ENCODE assay signal across 9 mouse cellular contexts in the genomic region with DNA sequence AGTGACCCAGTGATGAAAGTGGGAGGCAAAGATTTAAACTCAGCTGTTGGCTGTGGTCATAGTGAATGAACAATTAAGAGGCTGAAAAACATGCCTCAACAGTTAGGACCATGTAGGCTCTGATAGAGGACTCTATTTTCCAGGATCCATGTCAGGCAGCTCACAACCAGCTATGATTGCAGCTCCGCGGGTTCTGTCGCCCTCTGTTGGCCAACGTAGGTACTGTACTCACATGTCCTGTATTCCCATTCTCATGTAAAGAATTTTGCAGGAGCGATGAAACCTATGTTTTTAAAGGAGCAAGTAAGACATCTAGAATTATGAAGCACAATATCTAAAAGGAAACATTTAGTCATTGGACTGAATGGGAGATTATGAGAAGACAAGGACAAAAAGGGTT.
A peak's percentile ranks its signal among the peaks of the same experiment; 100 is the strongest.
DNase-seq lines count a peak whose midpoint lies in the region; TF ChIP-seq lines count a peak whose summit lies in the region.
"Had no signal": no experiment of that assay in that cellular context is flagged by ENCODE, and none has a peak within 500 bp of the region (broad histone marks: within the 10 kb centered on the region; RNA-seq: fewer than 3 reads in every experiment).

No protein-coding gene starts in this region.

- 16% methylated on average over 5 of the region's 5 CpGs for WGBS in heart, embryonic 10.5 days

- no peaks in the 10 kb centered on the region for H3K79me2 ChIP-seq in MEL (ENCODE audit: control insufficient read depth, insufficient read depth, low read length, poor library complexity)

- no peak overlapping the region for H3K27ac ChIP-seq in heart, embryonic 10.5 days
- no peak overlapping the region for H3K27ac ChIP-seq in MEL (ENCODE audit: control insufficient read depth, low read depth, low read length)
- H3K27ac ChIP-seq: embryonic facial prominence, embryonic 15.5 days had no signal

- TF ChIP-seq POLR2A in MEL (IDR thresholded peaks at IDR 0.05; ENCODE audit: control insufficient read depth in 1 of 2, insufficient read depth in 1 of 2, low read depth in 1 of 2, low read length in 2 of 2, poor library complexity in 1 of 2): no peak

- H3K4me1 ChIP-seq in heart, embryonic 10.5 days: no peaks in the 10 kb centered on the region
- no peaks in the 10 kb centered on the region for H3K4me1 ChIP-seq in MEL (ENCODE audit: control insufficient read depth in 1 of 2, insufficient read depth in 2 of 2, low read length in 2 of 2)
- H3K4me1 ChIP-seq: embryonic facial prominence, embryonic 15.5 days had no signal

- H3K4me3 ChIP-seq in heart, embryonic 10.5 days: no peak overlapping the region
- no peak overlapping the region for H3K4me3 ChIP-seq in MEL (ENCODE audit: control insufficient read depth in 1 of 2, insufficient read depth in 1 of 2, low read depth in 2 of 2, low read length in 2 of 2)
- H3K4me3 ChIP-seq: embryonic facial prominence, embryonic 15.5 days had no signal

- no peaks in the 10 kb centered on the region for H3K36me3 ChIP-seq in heart, embryonic 10.5 days
- no peaks in the 10 kb centered on the region for H3K36me3 ChIP-seq in MEL (ENCODE audit: control insufficient read depth in 1 of 2, insufficient read depth in 2 of 2, low read length in 2 of 2)
- H3K36me3 ChIP-seq: embryonic facial prominence, embryonic 15.5 days had no signal

- H3K27me3 ChIP-seq in heart, embryonic 10.5 days (ENCODE audit: insufficient read depth, poor library complexity, severe bottlenecking): no peaks in the 10 kb centered on the region
- no peaks in the 10 kb centered on the region for H3K27me3 ChIP-seq in MEL (ENCODE audit: control insufficient read depth in 1 of 2, insufficient read depth in 2 of 2, low read length in 2 of 2)
- H3K27me3 ChIP-seq: embryonic facial prominence, embryonic 15.5 days had no signal

- TF ChIP-seq RAD21 in MEL (IDR thresholded peaks at IDR 0.05; ENCODE audit: low read depth, low read length): peak; percentile 63

- DNase-seq in heart, postnatal 4 days: peak; percentile 48
- no peak for DNase-seq in heart, embryonic 10.5 days (ENCODE audit: low spot score)
- DNase-seq in 3134 (ENCODE audit: extremely low read depth, insufficient read length, low spot score): peak; percentile 0
- peak; percentile 35 for DNase-seq in MEL (ENCODE audit: low read depth, low spot score)
- DNase-seq in cerebellum, postnatal 14 days: peak; percentile 69 to 81
- DNase-seq in kidney, postnatal 14 days: peak; percentile 16
- peak; percentile 41 for DNase-seq in ovary, postnatal 14 days (ENCODE audit: low spot score)
- no peak for DNase-seq in spleen, postnatal 14 days (ENCODE audit: low spot score in 2 of 2)

- TF ChIP-seq CTCF in MEL (IDR thresholded peaks at IDR 0.05 in 2 of 3, conservative IDR thresholded peaks at IDR 0.05 in 1 of 3; ENCODE audit: control insufficient read depth in 1 of 3, insufficient read depth in 1 of 3, low read depth in 2 of 3, low read length in 3 of 3, poor library complexity in 1 of 3, severe bottlenecking in 1 of 3): peak; percentile 60 to 72 (median 66)

- no peak overlapping the region for H3K9ac ChIP-seq in MEL (ENCODE audit: control insufficient read depth, low read depth, low read length, poor library complexity, severe bottlenecking)
- H3K9ac ChIP-seq: embryonic facial prominence, embryonic 15.5 days had no signal

- H3K9me3 ChIP-seq in heart, embryonic 10.5 days: no peaks in the 10 kb centered on the region
- no peaks in the 10 kb centered on the region for H3K9me3 ChIP-seq in MEL (replicated peaks; ENCODE audit: insufficient read depth, low read length)
- H3K9me3 ChIP-seq: embryonic facial prominence, embryonic 15.5 days had no signal

- TF ChIP-seq EP300 in MEL (IDR thresholded peaks at IDR 0.05; ENCODE audit: low read depth in 1 of 2, low read length in 2 of 2): no peak

TF ChIP-seq in MEL, 35 proteins besides CTCF, POLR2A, EP300 and RAD21:
- TF ChIP-seq RCOR1 (IDR thresholded peaks at IDR 0.05; ENCODE audit: low read depth, low read length): no peak
- TF ChIP-seq MYB (IDR thresholded peaks at IDR 0.05; ENCODE audit: low read depth, low read length): no peak
- TF ChIP-seq ZC3H11A (IDR thresholded peaks at IDR 0.05; ENCODE audit: low read depth, low read length): peak; percentile 41; the same call in 1 of the 2 replicates
- TF ChIP-seq ZMIZ1 (IDR thresholded peaks at IDR 0.05; ENCODE audit: low read depth, low read length): no peak
- no peak for TF ChIP-seq ELF1 (IDR thresholded peaks at IDR 0.05; ENCODE audit: low read depth, low read length)
- TF ChIP-seq SMC3 (IDR thresholded peaks at IDR 0.05; ENCODE audit: low read depth, low read length): peak; percentile 53
- no peak for TF ChIP-seq MAFK (IDR thresholded peaks at IDR 0.05; ENCODE audit: borderline replicate concordance, low read depth, low read length)
TF ChIP-seq in MEL: peak in this region for 2.

Comparison
In these comparisons a context has a peak if more than half of its experiments do, and no peak if none do; other contexts are left out.
1. DNase-seq: peak in heart, postnatal 4 days (single experiment), 3134 (single experiment), MEL (single experiment), cerebellum, postnatal 14 days (2 of 2), kidney, postnatal 14 days (single experiment) and ovary, postnatal 14 days (single experiment); none in heart, embryonic 10.5 days (single experiment) and spleen, postnatal 14 days (0 of 2).